Mouse (Mus musculus): ENCODE results near the gene Tesc. TPM values are rescaled to one million over a fixed set of nuclear protein-coding genes. Genes with fewer than 3 reads are reported as not detected.

The Tesc gene
- total and polyA plus RNA-seq, 3 experiments: 0.34 to 0.80 TPM; not detected in 1

DNA sequence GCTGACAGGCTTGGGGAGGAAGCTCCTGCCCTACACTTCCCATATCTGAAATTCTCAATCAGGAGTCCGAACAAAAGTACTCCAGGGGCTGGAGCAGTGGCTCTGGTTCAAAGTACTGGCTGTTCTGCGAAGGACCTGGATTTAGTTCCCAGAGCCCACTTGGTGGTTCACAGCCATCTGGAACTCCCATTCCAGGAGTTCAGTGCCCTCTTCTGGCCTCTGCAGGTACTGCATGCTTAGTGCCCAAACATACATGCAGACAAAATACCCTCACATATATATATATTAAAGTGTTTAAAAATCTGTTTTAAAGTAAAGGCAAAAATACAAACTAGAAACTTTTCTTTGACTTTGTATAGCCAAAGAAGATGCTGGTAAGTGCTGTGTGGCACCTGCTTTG, 63.3 kb downstream of the Tesc start:
- H3K9me3 ChIP-seq (replicated peaks; ENCODE audit: low read length): peaks cover 4% of the 10 kb centered on the region

DNA sequence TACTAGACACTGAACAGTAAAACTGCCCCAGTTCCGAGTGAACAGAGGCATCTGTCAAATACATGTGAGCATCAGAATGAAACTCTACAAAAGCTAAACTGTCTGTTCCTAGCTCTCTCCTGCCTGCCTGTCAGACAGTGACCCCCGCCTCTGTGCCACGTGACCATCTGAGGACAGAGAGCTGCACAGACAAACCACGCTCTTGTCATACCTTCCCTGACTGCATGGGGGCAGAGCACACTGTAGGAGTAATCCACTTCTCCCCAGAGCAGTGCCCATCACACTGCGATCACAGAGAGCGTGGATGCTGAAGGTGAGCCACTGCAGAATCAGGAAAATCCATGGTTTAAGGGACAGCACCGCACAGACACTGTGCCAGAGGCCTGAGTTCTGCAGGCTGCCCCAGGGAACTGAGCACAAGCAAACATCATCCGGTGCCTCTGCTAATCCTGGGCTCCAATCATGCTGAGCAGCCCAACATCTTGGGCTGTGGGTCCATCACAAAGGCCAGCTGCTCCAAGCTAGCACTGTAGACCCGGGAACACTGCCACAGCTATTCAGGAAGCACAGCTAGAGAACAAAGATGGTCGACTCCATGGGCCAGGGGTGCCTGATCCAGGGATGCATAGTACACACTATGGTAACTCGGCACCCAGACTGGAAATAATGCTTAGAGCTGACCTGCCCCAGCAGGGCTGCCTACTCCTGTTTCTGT, 65.9 kb downstream of the Tesc start:
- Histone ChIP-seq H3K4me1 (ENCODE audit: control insufficient read depth in 1 of 2, insufficient read depth in 2 of 2) (peaks cover 11 to 15% of the 10 kb centered on the region in 2 experiments; a peak in 3 of 4 replicates), H3K4me2 (ENCODE audit: insufficient read depth, low read depth, poor library complexity, severe bottlenecking) (no peak overlapping the region), H3K9me3 (replicated peaks; ENCODE audit: low read length) (peaks cover 4% of the 10 kb centered on the region), H3K27ac (ENCODE audit: insufficient read depth, low read depth) (no peak overlapping the region), H3K4me3 (replicated peaks in 1 of 3; ENCODE audit: low read depth in 2 of 3, low read length in 2 of 3, poor library complexity in 1 of 3) (no peak overlapping the region), H3K79me2 (replicated peaks; ENCODE audit: control insufficient read depth, extremely low read depth, insufficient read depth, poor library complexity, severe bottlenecking) (no peaks in the 10 kb centered on the region), H3K9ac (ENCODE audit: insufficient read depth, low read depth) (no peak overlapping the region), H3K27me3 (replicated peaks) (no peaks in the 10 kb centered on the region), H3K36me3 (replicated peaks in 1 of 2; ENCODE audit: control insufficient read depth in 1 of 2, insufficient read depth in 1 of 2, low read length in 1 of 2) (peaks cover 62 to 94% of the 10 kb centered on the region in 2 experiments)
- in situ Hi-C loops (cut with MboI; ENCODE audit: low pct_ligation_motif_present, low pct_unique_long_range_greater_than_20kb, low sequenced_read_pairs): no loop called here
- dilution Hi-C loops (cut with MboI; ENCODE audit: extremely low pct_ligation_motif_present, extremely low pct_unique_long_range_greater_than_20kb, low sequenced_read_pairs): no loop called here
- TF ChIP-seq USF1 (IDR thresholded peaks at IDR 0.05; ENCODE audit: low read depth, low read length): peak; percentile 15; the same call in 1 of the 2 replicates
- TF ChIP-seq MYC (IDR thresholded peaks at IDR 0.05; ENCODE audit: low read depth, low read length): no peak
- TF ChIP-seq ZMIZ1 (IDR thresholded peaks at IDR 0.05; ENCODE audit: low read depth, low read length): no peak
- TF ChIP-seq ZC3H11A (IDR thresholded peaks at IDR 0.05; ENCODE audit: low read depth, low read length): no peak
- no peak for TF ChIP-seq NRF1 (IDR thresholded peaks at IDR 0.05; ENCODE audit: low read depth, low read length)
- TF ChIP-seq NELFE (IDR thresholded peaks at IDR 0.05; ENCODE audit: low read depth, low read length): no peak
- no peak for TF ChIP-seq EP300 (IDR thresholded peaks at IDR 0.05; ENCODE audit: low read length)
- TF ChIP-seq UBTF (IDR thresholded peaks at IDR 0.05; ENCODE audit: low read depth, low read length): no peak
- TF ChIP-seq JUN (IDR thresholded peaks at IDR 0.05; ENCODE audit: insufficient read depth, low read depth, low read length): no peak
- no peak for TF ChIP-seq MAX (IDR thresholded peaks at IDR 0.05; ENCODE audit: low read length)
- TF ChIP-seq CTCF (conservative IDR thresholded peaks at IDR 0.05 in 1 of 2, IDR thresholded peaks at IDR 0.05 in 1 of 2; ENCODE audit: low read depth in 2 of 2, low read length in 2 of 2): 0 out of 4 replicates have a peak, but pooled peaks of 1 of the 2 experiments have one; percentile 13
- no peak for TF ChIP-seq SMC3 (IDR thresholded peaks at IDR 0.05; ENCODE audit: low read depth, low read length)
- no peak for TF ChIP-seq CHD2 (IDR thresholded peaks at IDR 0.05; ENCODE audit: low read length)
- no peak for TF ChIP-seq POLR2AphosphoS2 (IDR thresholded peaks at IDR 0.05; ENCODE audit: low read depth, low read length)
- DNase-seq (ENCODE audit: extremely low read depth): no peak

More for the DNA sequence above, 63.3 kb downstream of the Tesc start:
- no peak overlapping the region for H3K4me2 ChIP-seq (ENCODE audit: insufficient read depth, low read depth, poor library complexity, severe bottlenecking)
- H3K4me1 ChIP-seq (ENCODE audit: control insufficient read depth in 1 of 2, insufficient read depth in 2 of 2): peaks cover 26 to 41% of the 10 kb centered on the region in 2 experiments
- in situ Hi-C loops (cut with MboI; ENCODE audit: low pct_ligation_motif_present, low pct_unique_long_range_greater_than_20kb, low sequenced_read_pairs) (no loop called here), dilution Hi-C loops (cut with MboI; ENCODE audit: extremely low pct_ligation_motif_present, extremely low pct_unique_long_range_greater_than_20kb, low sequenced_read_pairs) (no loop called here)
- H3K9ac ChIP-seq (ENCODE audit: insufficient read depth, low read depth): no peak overlapping the region
- DNase-seq (ENCODE audit: extremely low read depth): no peak
- no peaks in the 10 kb centered on the region for H3K79me2 ChIP-seq (replicated peaks; ENCODE audit: control insufficient read depth, extremely low read depth, insufficient read depth, poor library complexity, severe bottlenecking)
- no peak overlapping the region for H3K27ac ChIP-seq (ENCODE audit: insufficient read depth, low read depth)
- H3K4me3 ChIP-seq (replicated peaks in 1 of 3; ENCODE audit: low read depth in 2 of 3, low read length in 2 of 3, poor library complexity in 1 of 3): no peak overlapping the region
- TF ChIP-seq CTCF (conservative IDR thresholded peaks at IDR 0.05 in 1 of 2, IDR thresholded peaks at IDR 0.05 in 1 of 2; ENCODE audit: low read depth in 2 of 2, low read length in 2 of 2) (peak; percentile 54 to 70), NRF1 (IDR thresholded peaks at IDR 0.05; ENCODE audit: low read depth, low read length) (no peak), MAZ (IDR thresholded peaks at IDR 0.05; ENCODE audit: low read depth, low read length) (no peak), E2F4 (IDR thresholded peaks at IDR 0.05; ENCODE audit: insufficient replicate concordance, low read depth, low read length) (no peak), RAD21 (IDR thresholded peaks at IDR 0.05; ENCODE audit: low read depth, low read length) (peak; percentile 19), PAX5 (IDR thresholded peaks at IDR 0.05; ENCODE audit: low read length) (no peak), RCOR1 (conservative IDR thresholded peaks at IDR 0.05; ENCODE audit: low read depth, low read length) (no peak), MAX (IDR thresholded peaks at IDR 0.05; ENCODE audit: low read length) (no peak), GABPA (IDR thresholded peaks at IDR 0.05; ENCODE audit: insufficient replicate concordance, low read depth, low read length) (no peak), MXI1 (IDR thresholded peaks at IDR 0.05; ENCODE audit: low read depth, low read length) (no peak), NELFE (IDR thresholded peaks at IDR 0.05; ENCODE audit: low read depth, low read length) (no peak), BHLHE40 (IDR thresholded peaks at IDR 0.05; ENCODE audit: low read depth, low read length) (no peak), SMC3 (IDR thresholded peaks at IDR 0.05; ENCODE audit: low read depth, low read length) (0 out of 2 replicates have a peak, but pooled peaks have one; percentile 9), UBTF (IDR thresholded peaks at IDR 0.05; ENCODE audit: low read depth, low read length) (no peak), ZKSCAN1 (IDR thresholded peaks at IDR 0.05; ENCODE audit: borderline replicate concordance, low read depth, low read length) (no peak)
- H3K36me3 ChIP-seq (replicated peaks in 1 of 2; ENCODE audit: control insufficient read depth in 1 of 2, insufficient read depth in 1 of 2, low read length in 1 of 2): peaks cover 53 to 86% of the 10 kb centered on the region in 2 experiments
- no peaks in the 10 kb centered on the region for H3K27me3 ChIP-seq (replicated peaks)

Data from CH12.LX (cell line).